Mouse (Mus musculus): Measurements from ENCODE around the gene Olfr1396. TPM values are rescaled to one million over a fixed set of nuclear protein-coding genes. Genes with fewer than 3 reads are reported as not detected.
"Not testable (repeated sequence)": the region's sequence is repeated elsewhere in the genome, so short reads cannot be mapped to it uniquely, and the experiment has no call there.

The Olfr1396 gene
- polyA plus RNA-seq, 1 experiment from 2014 or later: not detected

DNA sequence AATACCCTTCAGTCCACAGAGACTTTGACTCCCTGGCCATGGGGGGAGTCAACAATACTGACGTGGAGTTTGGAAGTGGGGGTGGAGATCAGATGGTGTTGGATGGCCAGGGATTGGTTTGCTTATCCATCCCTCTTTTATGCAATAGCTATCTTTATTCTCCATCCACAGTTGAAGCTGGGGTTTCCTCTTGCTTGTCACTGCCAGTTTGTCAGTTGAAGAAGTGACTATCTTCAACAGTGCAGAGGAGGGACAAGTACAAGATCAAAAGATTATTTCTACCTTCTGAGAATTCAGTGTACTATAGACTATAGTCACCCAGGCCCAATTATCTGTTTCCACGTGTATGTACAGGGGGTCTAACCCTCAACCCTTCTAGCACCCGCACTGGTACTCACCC, 30.9 kb downstream of the Olfr1396 start:
- no peak overlapping the region for H3K4me3 ChIP-seq (ENCODE audit: low read length)
- peaks cover 18% of the 10 kb centered on the region for H3K4me1 ChIP-seq (ENCODE audit: control insufficient read depth, insufficient read depth, low read length)
- no peak overlapping the region for H3K27ac ChIP-seq (ENCODE audit: low read length)
- no peak overlapping the region for H3K4me2 ChIP-seq (ENCODE audit: low read depth, low read length)
- H3K27me3 ChIP-seq (replicated peaks; ENCODE audit: control insufficient read depth, insufficient read depth, low read length): no peaks in the 10 kb centered on the region
- H3K36me3 ChIP-seq (ENCODE audit: control insufficient read depth, insufficient read depth, low read length): no peaks in the 10 kb centered on the region
- no peak overlapping the region for H3K9ac ChIP-seq (ENCODE audit: low read depth, low read length)
- 73% methylated on average over 3 of the region's 3 CpGs for WGBS
- no peak for ATAC-seq
- H3K9me3 ChIP-seq (ENCODE audit: control insufficient read depth, low read length): no peaks in the 10 kb centered on the region

DNA sequence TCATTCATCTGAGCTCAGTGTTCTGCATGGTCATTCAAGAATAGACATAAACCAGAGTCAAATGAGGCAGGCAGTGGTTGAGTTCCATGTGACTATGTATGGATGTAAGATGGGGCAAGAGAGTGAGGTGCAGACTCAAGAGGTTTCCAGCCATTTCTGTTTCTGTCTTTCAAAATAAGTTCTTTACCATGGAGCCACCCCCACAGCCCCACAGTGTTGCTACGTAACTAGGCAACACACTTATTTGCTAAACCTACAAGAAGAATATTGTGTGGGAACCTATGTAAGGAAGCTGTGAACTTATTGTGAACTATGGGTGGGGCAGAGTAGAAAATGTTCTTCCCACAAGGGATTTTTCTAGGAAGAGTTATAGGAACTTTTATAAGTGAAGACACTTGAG, 31.5 kb downstream of the Olfr1396 start:
- Histone ChIP-seq H3K4me3 (ENCODE audit: low read length) (no peak overlapping the region), H3K4me1 (ENCODE audit: control insufficient read depth, insufficient read depth, low read length) (peaks cover 12% of the 10 kb centered on the region), H3K27ac (ENCODE audit: low read length) (no peak overlapping the region), H3K36me3 (ENCODE audit: control insufficient read depth, insufficient read depth, low read length) (no peaks in the 10 kb centered on the region), H3K9ac (ENCODE audit: low read depth, low read length) (no peak overlapping the region), H3K27me3 (replicated peaks; ENCODE audit: control insufficient read depth, insufficient read depth, low read length) (no peaks in the 10 kb centered on the region), H3K9me3 (ENCODE audit: control insufficient read depth, low read length) (no peaks in the 10 kb centered on the region), H3K4me2 (ENCODE audit: low read depth, low read length) (no peak overlapping the region)
- ATAC-seq: no peak
- 89% methylated on average over 1 of the region's 1 CpGs for WGBS

DNA sequence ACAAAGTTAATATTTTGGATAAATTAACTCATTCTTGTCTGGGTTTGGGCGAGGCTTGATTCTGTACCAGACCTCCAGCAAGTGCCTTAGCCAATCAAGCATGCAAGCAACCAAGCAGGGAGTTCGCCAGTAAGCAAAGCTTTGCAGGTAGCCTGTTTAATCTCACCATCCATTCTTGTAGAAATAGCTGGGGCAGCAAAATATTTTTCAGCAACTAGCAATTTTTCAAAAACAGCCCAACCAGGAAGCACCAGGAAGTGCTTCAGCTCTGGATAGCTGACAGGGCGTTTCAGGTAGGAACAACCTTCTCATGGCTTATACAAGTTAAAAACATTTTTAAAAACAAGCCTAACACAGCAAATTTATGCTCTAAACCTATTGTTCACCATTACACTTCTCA, 32.8 kb downstream of the Olfr1396 start:
- Histone ChIP-seq H3K4me2 (ENCODE audit: low read depth, low read length) (no peak overlapping the region), H3K9me3 (ENCODE audit: control insufficient read depth, low read length) (no peaks in the 10 kb centered on the region), H3K4me3 (ENCODE audit: low read length) (no peak overlapping the region), H3K27ac (ENCODE audit: low read length) (no peak overlapping the region), H3K36me3 (ENCODE audit: control insufficient read depth, insufficient read depth, low read length) (no peaks in the 10 kb centered on the region), H3K4me1 (ENCODE audit: control insufficient read depth, insufficient read depth, low read length) (peaks cover 7% of the 10 kb centered on the region; the same call in 1 of the 2 replicates), H3K27me3 (replicated peaks; ENCODE audit: control insufficient read depth, insufficient read depth, low read length) (no peaks in the 10 kb centered on the region), H3K9ac (ENCODE audit: low read depth, low read length) (no peak overlapping the region)
- no peak for ATAC-seq
- WGBS: 73% methylated on average over 3 of the region's 3 CpGs

DNA sequence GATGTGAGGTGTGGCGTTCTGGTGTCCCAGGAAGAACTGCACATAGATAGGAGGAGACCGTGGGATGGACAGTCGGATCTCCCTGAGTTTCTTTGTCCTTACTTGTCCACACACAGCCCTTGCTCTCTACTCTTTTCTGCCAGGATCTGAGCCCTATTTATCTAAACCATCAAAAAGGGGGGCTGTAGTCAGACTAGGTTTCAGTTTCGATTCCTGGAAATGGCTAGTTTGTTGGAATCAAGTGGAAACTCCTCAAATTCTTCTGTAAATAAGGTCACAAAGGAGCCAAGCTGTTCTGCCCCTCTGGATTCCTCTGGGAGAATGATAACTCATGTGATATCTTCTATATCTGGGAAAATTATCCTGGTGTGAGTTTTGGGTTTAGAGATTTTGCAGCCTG, 33.3 kb downstream of the Olfr1396 start:
- Histone ChIP-seq H3K4me2 (ENCODE audit: low read depth, low read length) (no peak overlapping the region), H3K27me3 (replicated peaks; ENCODE audit: control insufficient read depth, insufficient read depth, low read length) (no peaks in the 10 kb centered on the region), H3K4me3 (ENCODE audit: low read length) (no peak overlapping the region), H3K9ac (ENCODE audit: low read depth, low read length) (no peak overlapping the region), H3K36me3 (ENCODE audit: control insufficient read depth, insufficient read depth, low read length) (no peaks in the 10 kb centered on the region), H3K27ac (ENCODE audit: low read length) (no peak overlapping the region), H3K4me1 (ENCODE audit: control insufficient read depth, insufficient read depth, low read length) (peaks cover 7% of the 10 kb centered on the region; the same call in 1 of the 2 replicates), H3K9me3 (ENCODE audit: control insufficient read depth, low read length) (no peaks in the 10 kb centered on the region)
- WGBS: 75% methylated on average over 4 of the region's 4 CpGs
- no peak for ATAC-seq

DNA sequence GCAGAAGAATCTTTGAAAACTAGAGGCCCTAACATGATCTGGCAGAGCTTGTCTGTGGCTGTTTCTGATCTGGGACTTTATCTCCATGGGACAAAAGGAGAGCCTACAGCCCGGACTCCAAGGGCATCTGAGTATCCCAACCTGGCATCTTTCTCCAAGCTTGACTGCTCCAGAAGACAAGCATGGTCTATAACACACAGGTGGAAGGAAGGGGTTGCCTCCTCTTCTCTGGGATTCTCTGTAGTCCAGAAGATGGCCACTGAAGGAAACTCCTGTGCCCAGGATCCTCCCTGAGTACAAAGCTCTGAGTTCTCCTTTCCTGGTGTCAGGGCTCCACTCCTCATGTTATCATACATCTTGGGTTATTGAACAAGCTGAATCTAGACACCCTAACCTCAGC, 34.0 kb downstream of the Olfr1396 start:
- no peak overlapping the region for H3K4me2 ChIP-seq (ENCODE audit: low read depth, low read length)
- no peak for ATAC-seq
- WGBS: 78% methylated on average over 1 of the region's 1 CpGs
- no peak overlapping the region for H3K4me3 ChIP-seq (ENCODE audit: low read length)
- no peaks in the 10 kb centered on the region for H3K9me3 ChIP-seq (ENCODE audit: control insufficient read depth, low read length)
- H3K36me3 ChIP-seq (ENCODE audit: control insufficient read depth, insufficient read depth, low read length): no peaks in the 10 kb centered on the region
- no peak overlapping the region for H3K27ac ChIP-seq (ENCODE audit: low read length)
- H3K27me3 ChIP-seq (replicated peaks; ENCODE audit: control insufficient read depth, insufficient read depth, low read length): no peaks in the 10 kb centered on the region
- H3K4me1 ChIP-seq (ENCODE audit: control insufficient read depth, insufficient read depth, low read length): peaks cover 7% of the 10 kb centered on the region; the same call in 1 of the 2 replicates
- no peak overlapping the region for H3K9ac ChIP-seq (ENCODE audit: low read depth, low read length)

DNA sequence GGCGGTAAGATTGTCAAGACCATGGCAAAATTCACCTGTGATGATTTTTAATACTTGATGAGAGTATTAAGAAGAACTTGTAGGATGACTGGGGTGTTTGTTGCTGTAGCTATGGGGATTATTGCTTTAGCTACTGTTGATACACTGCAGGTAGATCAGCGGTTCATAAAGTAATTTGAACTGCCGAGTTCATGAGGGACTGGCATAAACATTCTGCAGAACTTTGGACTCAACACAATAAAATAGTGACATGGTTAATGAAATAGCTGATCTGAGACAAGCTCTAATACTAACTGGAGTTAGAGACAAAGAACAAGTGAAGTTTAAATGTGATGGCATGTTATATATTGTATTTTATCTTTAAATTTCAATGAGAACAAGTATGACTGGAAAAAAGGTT, 36.0 kb downstream of the Olfr1396 start:
- no peaks in the 10 kb centered on the region for H3K36me3 ChIP-seq (ENCODE audit: control insufficient read depth, insufficient read depth, low read length)
- ATAC-seq: peak; percentile 57
- 0 out of 2 replicates have a peak, but pooled peaks cover 2% of the 10 kb centered on the region for H3K4me1 ChIP-seq (ENCODE audit: control insufficient read depth, insufficient read depth, low read length)
- H3K27me3 ChIP-seq (replicated peaks; ENCODE audit: control insufficient read depth, insufficient read depth, low read length): no peaks in the 10 kb centered on the region
- H3K9me3 ChIP-seq (ENCODE audit: control insufficient read depth, low read length): no peaks in the 10 kb centered on the region
- no peak overlapping the region for H3K27ac ChIP-seq (ENCODE audit: low read length)
- no peak overlapping the region for H3K9ac ChIP-seq (ENCODE audit: low read depth, low read length)
- WGBS: 56% methylated on average over 3 of the region's 3 CpGs
- no peak overlapping the region for H3K4me3 ChIP-seq (ENCODE audit: low read length)
- H3K4me2 ChIP-seq (ENCODE audit: low read depth, low read length): no peak overlapping the region

DNA sequence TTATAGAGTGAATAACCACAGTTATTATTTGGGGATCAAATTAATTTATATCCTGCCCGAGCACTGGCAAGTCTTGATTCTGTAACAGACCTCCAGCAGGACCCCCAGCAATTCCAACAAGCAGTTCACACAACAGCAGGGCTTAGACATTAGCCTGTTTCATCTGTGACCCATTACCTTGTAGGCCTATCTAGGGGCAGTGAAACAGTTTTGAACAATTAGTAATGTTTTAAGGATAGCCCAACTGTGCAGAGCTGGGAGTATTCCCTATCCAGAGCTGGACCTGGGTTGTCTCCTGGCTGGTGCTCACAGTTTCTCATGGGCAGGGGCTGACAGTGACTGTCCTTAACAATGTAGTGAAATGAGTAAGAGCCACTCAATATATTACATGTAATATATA, 37.7 kb downstream of the Olfr1396 start:
- 67% methylated on average over 1 of the region's 1 CpGs for WGBS
- no peak overlapping the region for H3K4me3 ChIP-seq (ENCODE audit: low read length)
- H3K4me2 ChIP-seq (ENCODE audit: low read depth, low read length): no peak overlapping the region
- H3K27ac ChIP-seq (ENCODE audit: low read length): no peak overlapping the region
- no peaks in the 10 kb centered on the region for H3K9me3 ChIP-seq (ENCODE audit: control insufficient read depth, low read length)
- no peak for ATAC-seq
- H3K4me1 ChIP-seq (ENCODE audit: control insufficient read depth, insufficient read depth, low read length): 0 out of 2 replicates have a peak, but pooled peaks cover 2% of the 10 kb centered on the region
- H3K36me3 ChIP-seq (ENCODE audit: control insufficient read depth, insufficient read depth, low read length): no peaks in the 10 kb centered on the region
- no peaks in the 10 kb centered on the region for H3K27me3 ChIP-seq (replicated peaks; ENCODE audit: control insufficient read depth, insufficient read depth, low read length)
- no peak overlapping the region for H3K9ac ChIP-seq (ENCODE audit: low read depth, low read length)

DNA sequence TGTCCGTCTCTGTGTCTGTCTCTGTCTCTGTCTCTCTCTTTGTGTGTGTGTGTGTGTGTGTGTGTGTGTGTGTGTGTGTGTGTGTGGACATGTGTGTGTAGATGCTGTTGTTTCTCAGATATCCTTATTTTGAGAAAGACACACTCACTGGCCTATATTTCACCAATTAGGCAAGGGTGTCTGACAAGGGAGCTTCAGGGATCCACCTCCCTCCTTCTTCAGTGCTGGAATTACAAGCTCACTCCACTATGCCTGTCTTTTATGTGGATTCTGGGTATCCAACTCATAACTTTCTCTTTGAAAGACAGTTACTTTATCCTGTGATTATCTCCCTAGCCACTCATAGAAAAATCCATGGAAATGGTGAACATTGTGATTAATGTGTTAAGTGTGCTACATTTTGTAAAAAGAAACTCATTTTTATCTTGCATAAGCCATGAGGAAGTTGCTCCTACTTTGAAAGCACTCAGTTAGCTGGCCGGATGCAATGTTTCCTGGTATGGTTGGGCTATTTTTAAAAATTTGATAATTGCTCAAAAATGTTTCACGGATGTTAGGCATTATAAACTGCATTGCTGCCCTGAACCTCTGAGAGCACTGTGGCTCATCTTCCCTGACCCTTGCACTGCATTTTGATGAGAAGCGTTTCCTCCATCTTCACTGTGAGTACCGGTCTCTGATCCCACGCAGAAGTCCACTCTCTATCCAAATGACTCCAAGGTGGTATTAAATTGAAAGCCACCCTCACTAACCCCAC, 38.5 kb downstream of the Olfr1396 start, which contains the start of gene Ifi47:
Ifi47 (plus strand) TSS at position 587 of the 757 bp plus-strand sequence.
- H3K27me3 ChIP-seq (replicated peaks; ENCODE audit: control insufficient read depth, insufficient read depth, low read length); H3K9ac ChIP-seq (ENCODE audit: low read depth, low read length); H3K4me1 ChIP-seq (ENCODE audit: control insufficient read depth, insufficient read depth, low read length); H3K4me2 ChIP-seq (ENCODE audit: low read depth, low read length); H3K9me3 ChIP-seq (ENCODE audit: control insufficient read depth, low read length); H3K4me3 ChIP-seq (ENCODE audit: low read length); H3K36me3 ChIP-seq (ENCODE audit: control insufficient read depth, insufficient read depth, low read length): not testable (repeated sequence)
- peak; percentile 56; the same call in 1 of the 2 replicates for ATAC-seq
- 60% methylated on average over 6 of the region's 6 CpGs for whole genome bisulfite sequencing
- H3K27ac ChIP-seq (ENCODE audit: low read length): peak within 1 kb of the TSS; percentile 34; the same call in 1 of the 2 replicates

DNA sequence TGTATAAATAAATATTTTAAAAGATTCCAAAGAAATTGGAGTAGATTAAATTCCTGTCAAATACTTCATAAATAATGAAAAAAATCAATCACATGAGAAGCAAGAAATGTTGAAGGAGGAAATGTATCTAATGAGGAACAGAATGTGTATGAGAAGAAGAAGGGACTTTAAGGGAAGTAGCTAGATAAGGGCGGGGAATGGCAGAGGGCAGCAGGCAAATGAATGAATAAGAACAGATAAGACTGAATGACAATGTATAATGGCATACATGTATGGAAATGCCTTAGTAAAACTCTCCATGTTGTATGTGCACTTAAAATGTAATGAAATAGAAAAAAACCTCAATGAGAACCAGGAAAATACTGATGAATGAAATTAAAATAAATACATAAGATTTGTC, 46.3 kb downstream of the Olfr1396 start:
- Histone ChIP-seq H3K36me3 (ENCODE audit: control insufficient read depth, insufficient read depth, low read length) (no peaks in the 10 kb centered on the region), H3K4me1 (ENCODE audit: control insufficient read depth, insufficient read depth, low read length) (no peaks in the 10 kb centered on the region), H3K9ac (ENCODE audit: low read depth, low read length) (no peak overlapping the region), H3K4me3 (ENCODE audit: low read length) (no peak overlapping the region), H3K27me3 (replicated peaks; ENCODE audit: control insufficient read depth, insufficient read depth, low read length) (no peaks in the 10 kb centered on the region), H3K9me3 (ENCODE audit: control insufficient read depth, low read length) (no peaks in the 10 kb centered on the region), H3K27ac (ENCODE audit: low read length) (no peak overlapping the region), H3K4me2 (ENCODE audit: low read depth, low read length) (no peak overlapping the region)
- WGBS: 81% methylated on average over 1 of the region's 1 CpGs
- ATAC-seq: no peak

All from intestine, embryonic 16.5 days (tissue).